Mouse (Mus musculus) left cerebral cortex, postnatal 14 days (tissue): Measurements from ENCODE around the gene Gm21987. TPM values are rescaled to one million over a fixed set of nuclear protein-coding genes. Genes with fewer than 3 reads are reported as not detected.

ENCODE experiments used
- DNase-seq, 2 experiments: peaks; one replicate each; pipeline ENCODE4 v3.0.0; 2021 to 2022; ENCODE audit warnings: low spot score in 2 of 2, mixed read lengths in 1 of 2
- intact Hi-C: fragments of 180-260 bp; cut with DNase I; formaldehyde crosslinking; loops from one replicate; pipeline ENCODE4 v1.15.1; 2025
- total RNA-seq, 2 experiments: library from RNA; stranded (reverse); gene quantifications; 2 replicates each; pipeline ENCODE4 v1.2.3; 2021

The Gm21987 gene
- total RNA-seq, 2 experiments from 2014 or later = not detected

DNA sequence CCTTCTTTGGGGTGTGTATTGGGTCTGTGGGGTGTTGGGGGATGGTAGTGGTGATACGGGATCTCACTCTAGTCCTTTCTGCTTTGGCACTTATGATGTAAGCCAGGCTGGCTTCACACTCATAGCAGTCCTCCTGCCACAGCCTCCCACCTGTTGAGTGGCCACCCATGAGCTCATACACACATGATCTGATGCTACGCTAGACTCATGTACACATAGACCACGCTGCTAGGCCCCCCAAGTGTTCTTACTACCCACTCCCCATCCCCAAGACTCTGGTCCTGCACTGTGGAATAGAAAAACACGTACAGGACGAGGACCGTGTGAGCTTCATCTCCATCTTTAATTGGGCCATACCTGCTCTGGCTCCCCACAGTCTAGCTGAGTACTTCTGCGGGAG, 22.2 kb downstream of the Gm21987 start:
- intact Hi-C loops = no loop called here
- DNase-seq = no peak

GRCm38 (mm10) chr16:38369431-38369830, 22.6 kb downstream of the Gm21987 start:
- intact Hi-C loops = no loop called here
- no peak for DNase-seq

- no peak for DNase-seq
- intact Hi-C loops = loop anchor here (10.0 kb wide), 1 partner anchor 115 kb away; no protein-coding TSS in a partner anchor
These were observed 23.2 kb downstream of the Gm21987 start for GRCm38 (mm10) chr16:38369992-38370484.

- intact Hi-C loops = loop anchor here (10.0 kb wide), 1 partner anchor 114 kb away; no protein-coding TSS in a partner anchor
These were observed 24.0 kb downstream of the Gm21987 start for GRCm38 (mm10) chr16:38370633-38371374.

GRCm38 (mm10) chr16:38371705-38372296, 25.0 kb downstream of the Gm21987 start:
- intact Hi-C loops = loop anchor here (10.0 kb wide), 1 partner anchor 113 kb away; no protein-coding TSS in a partner anchor
- no peak for DNase-seq

More at GRCm38 (mm10) chr16:38370633-38371374, 24.0 kb downstream of the Gm21987 start:
- no peak for DNase-seq

- intact Hi-C loops = loop anchor here (10.0 kb wide), 1 partner anchor 112 kb away; no protein-coding TSS in a partner anchor
- DNase-seq = no peak
These were observed 26.0 kb downstream of the Gm21987 start for GRCm38 (mm10) chr16:38372876-38373275.

GRCm38 (mm10) chr16:38373439-38373838, 26.6 kb downstream of the Gm21987 start:
- intact Hi-C loops = loop anchor here (10.0 kb wide), 1 partner anchor 111 kb away; no protein-coding TSS in a partner anchor
- no peak for DNase-seq

- DNase-seq = no peak
- intact Hi-C loops = loop anchor here (10.0 kb wide), 1 partner anchor 111 kb away; no protein-coding TSS in a partner anchor
These were observed 27.1 kb downstream of the Gm21987 start for GRCm38 (mm10) chr16:38373941-38374340.

GRCm38 (mm10) chr16:38374379-38375140, 27.7 kb downstream of the Gm21987 start:
- DNase-seq = no peak
- intact Hi-C loops = loop anchor here (10.0 kb wide), 1 partner anchor 110 kb away; no protein-coding TSS in a partner anchor

DNA sequence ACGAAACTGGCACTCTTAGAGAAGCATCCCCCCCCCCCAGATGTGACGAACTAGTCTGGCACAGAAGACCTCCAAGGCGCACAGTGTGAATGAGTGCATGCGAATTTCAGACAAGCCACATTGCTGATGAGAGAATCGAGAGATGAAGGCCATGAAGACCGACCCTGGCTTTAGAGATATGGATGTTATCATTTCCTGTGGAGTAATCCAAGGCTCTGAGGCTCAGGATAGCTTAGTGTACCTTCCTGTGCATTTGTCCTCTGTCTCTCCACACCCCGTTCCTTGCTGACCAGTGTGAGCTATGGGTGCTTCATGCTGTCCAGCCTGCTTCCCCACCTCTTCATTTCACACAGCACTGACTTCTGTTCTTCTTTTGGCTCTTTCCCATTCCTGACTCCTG, 28.3 kb downstream of the Gm21987 start:
- intact Hi-C loops = loop anchor here (10.0 kb wide), 1 partner anchor 110 kb away; no protein-coding TSS in a partner anchor
- DNase-seq = no peak

DNA sequence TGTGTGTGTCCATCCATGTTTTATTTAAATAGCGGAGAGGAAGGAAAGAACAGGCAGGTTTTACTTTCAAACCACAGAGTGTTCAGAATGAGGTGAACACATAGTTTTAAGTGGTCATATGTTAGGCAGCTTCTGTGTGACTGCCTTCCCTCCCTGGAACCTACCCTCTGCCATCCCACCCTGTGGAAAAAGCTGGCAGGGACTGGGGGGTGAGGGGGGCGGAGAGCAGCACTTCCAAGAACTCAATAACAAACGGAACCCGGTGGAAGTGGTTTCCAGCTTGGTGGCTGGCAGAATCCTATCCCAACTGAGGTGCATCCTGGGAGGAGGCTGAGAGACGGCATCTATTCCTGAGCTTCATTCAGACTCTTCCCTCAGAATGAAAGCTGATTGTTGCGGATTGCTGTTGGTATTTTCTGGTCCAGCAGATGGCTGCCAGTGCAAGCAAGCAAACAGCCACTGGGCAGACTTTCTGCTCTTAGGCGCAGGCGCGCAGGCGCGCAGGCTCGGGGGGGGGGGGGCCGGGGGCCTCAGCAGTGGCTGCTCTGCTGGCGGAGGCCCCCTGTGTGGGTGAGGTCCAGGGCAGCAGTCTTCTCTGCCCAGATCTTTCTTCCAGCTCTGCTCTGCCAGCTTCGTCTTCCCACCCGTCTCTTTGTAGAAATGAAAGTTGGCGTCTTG, 29.5 kb downstream of the Gm21987 start:
- DNase-seq = peak; percentile 56 to 76
- intact Hi-C loops = loop anchor here (10.0 kb wide), 1 partner anchor 108 kb away; no protein-coding TSS in a partner anchor

GRCm38 (mm10) chr16:38376841-38377249, 30.0 kb downstream of the Gm21987 start:
- no peak for DNase-seq
- intact Hi-C loops = loop anchor here (10.0 kb wide), 1 partner anchor 108 kb away; no protein-coding TSS in a partner anchor

DNA sequence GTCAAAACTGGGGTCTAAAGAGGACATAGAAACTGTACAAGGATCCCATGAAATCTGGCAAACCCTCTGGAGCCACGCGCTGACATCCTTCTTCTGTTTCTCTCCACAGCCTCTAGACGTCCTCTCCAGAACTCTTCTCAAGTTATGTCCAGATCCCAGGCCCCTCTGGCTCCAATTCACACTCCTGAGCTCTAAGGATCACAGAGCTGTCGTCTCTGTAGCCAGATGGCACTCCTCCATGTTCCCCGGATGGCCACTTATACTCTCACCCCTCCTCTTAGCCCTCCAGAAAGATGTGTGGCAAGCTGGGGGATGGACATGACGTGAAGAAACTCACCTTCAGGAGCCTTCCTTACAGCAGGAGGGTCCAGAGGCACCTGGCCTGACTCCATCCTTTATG, 30.7 kb downstream of the Gm21987 start:
- DNase-seq = no peak
- intact Hi-C loops = loop anchor here (10.0 kb wide), 1 partner anchor 107 kb away; no protein-coding TSS in a partner anchor

GRCm38 (mm10) chr16:38378591-38378990, 31.8 kb downstream of the Gm21987 start:
- no peak for DNase-seq
- intact Hi-C loops = loop anchor here (10.0 kb wide), 1 partner anchor 106 kb away; no protein-coding TSS in a partner anchor

GRCm38 (mm10) chr16:38379088-38379487, 32.2 kb downstream of the Gm21987 start:
- no peak for DNase-seq
- intact Hi-C loops = loop anchor here (10.0 kb wide), 1 partner anchor 106 kb away; no protein-coding TSS in a partner anchor

- DNase-seq = no peak
- intact Hi-C loops = loop anchor here (10.0 kb wide), 1 partner anchor 105 kb away; no protein-coding TSS in a partner anchor
These were observed 32.7 kb downstream of the Gm21987 start for GRCm38 (mm10) chr16:38379493-38379892.

- no peak for DNase-seq
- intact Hi-C loops = loop anchor here (10.0 kb wide), 1 partner anchor 105 kb away; no protein-coding TSS in a partner anchor
These were observed 33.1 kb downstream of the Gm21987 start for GRCm38 (mm10) chr16:38379926-38380325.

DNA sequence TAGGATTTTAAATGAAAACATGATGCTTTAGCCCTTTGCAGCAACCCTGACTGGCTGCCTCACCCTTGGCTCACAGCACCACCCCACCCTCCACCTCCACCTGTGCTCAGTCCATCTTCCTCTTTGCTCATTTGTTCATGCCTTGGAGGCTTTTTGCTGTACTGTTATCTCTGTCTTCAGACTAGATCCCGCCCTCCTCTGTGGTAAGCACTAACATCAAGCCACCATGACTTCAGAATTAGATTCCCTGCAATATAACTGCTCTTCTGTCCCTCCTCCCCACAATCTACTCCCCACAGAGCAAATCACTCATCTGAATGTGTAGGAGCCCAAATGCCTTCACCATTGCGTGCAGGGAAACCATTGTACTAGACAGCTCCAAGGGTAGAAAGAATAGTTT, 36.8 kb downstream of the Gm21987 start:
- intact Hi-C loops = no loop called here
- DNase-seq = no peak
